Mouse (Mus musculus) lung, postnatal 0 days (tissue): ENCODE measurements around the gene Cfap73.

Source experiments
- CTCF ChIP-seq: IDR thresholded peaks from 2 replicates; pipeline ENCODE4 v1.5.1; 2016; ENCODE audit warnings: antibody characterized with exemption, mild to moderate bottlenecking
- EP300 ChIP-seq: IDR thresholded peaks from 2 replicates; pipeline ENCODE4 v1.6.1; 2016; ENCODE audit warnings: antibody characterized with exemption, mild to moderate bottlenecking, control low read depth

DNA sequence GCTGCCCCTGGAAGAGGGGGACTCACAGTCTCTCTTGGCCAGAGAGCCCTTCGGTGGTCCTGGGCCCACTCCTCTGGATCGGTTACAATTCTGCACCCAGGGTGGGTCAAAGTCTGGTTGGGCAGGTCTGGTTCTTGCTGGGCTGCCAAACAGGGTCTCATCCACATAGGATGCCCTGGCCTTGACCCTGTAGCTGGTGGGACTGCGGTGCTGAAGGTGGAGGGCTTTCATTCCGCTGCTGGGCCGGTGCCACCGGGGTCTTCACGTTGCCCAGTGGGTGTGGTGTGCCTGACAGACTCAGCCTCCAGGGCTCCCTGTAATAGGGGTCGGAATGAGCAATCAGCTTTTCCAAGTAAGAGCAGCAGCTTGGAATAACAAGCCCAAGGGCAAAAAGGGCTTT, 22.6 kb downstream of the Cfap73 start:
- no peak for TF ChIP-seq CTCF
- no peak for TF ChIP-seq EP300
